Mouse (Mus musculus) stomach, postnatal 0 days (tissue): ENCODE measurements around the gene Prkg1.

Source experiments
- CTCF ChIP-seq: IDR thresholded peaks from 2 replicates; pipeline ENCODE4 v1.5.1; 2016; ENCODE audit warnings: antibody characterized with exemption, low read depth, mild to moderate bottlenecking, moderate library complexity
- EP300 ChIP-seq: optimal IDR thresholded peaks from 2 replicates; pipeline ENCODE3; 2016; ENCODE audit warnings: antibody characterized with exemption

GRCm38 (mm10) chr19:31663437-31664158, 101.2 kb downstream of the Prkg1 start:
- TF ChIP-seq CTCF (no peak), EP300 (no peak)
